Comparison of ENCODE assay signal across 12 mouse cellular contexts in the genomic region with DNA sequence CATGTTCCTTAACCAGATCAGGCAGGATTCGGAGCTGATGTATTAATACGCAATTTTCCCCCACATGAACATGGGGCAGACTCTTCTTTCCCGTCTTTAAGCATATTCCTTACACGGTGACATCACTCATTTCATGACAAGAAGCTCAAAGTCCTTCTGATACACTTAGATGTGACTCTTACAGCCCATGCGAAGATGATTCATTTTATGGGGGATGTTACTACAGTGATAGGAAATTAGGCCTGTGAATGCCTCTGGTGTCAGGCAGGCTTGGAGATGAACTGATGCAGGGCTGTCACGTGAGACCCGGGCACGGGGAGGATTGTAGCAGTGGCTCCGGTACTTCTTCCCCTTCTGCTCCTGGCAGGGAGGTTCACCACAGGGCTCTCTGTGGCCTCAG.
"Had no signal": no experiment of that assay in that cellular context is flagged by ENCODE, and none has a peak within 500 bp of the region (broad histone marks: within the 10 kb centered on the region; RNA-seq: fewer than 3 reads in every experiment).

No protein-coding gene starts in this region.

- H3K4me3 ChIP-seq: layer of hippocampus, adult 2 months; limb, embryonic 12.5 days; liver, embryonic 13.5 days; lung, embryonic 15.5 days; midbrain, embryonic 13.5 days had no signal

- DNase-seq: kidney, adult 18-20 months; kidney, postnatal 4 days; liver; liver, embryonic 13.5 days; liver, postnatal 0 days; lung, postnatal 36 days; retina, postnatal 1 day had no signal

- H3K27ac ChIP-seq: kidney, postnatal 0 days; layer of hippocampus, adult 2 months; limb, embryonic 12.5 days; liver, embryonic 13.5 days; lung, embryonic 15.5 days; midbrain, embryonic 13.5 days had no signal

- H3K36me3 ChIP-seq: limb, embryonic 12.5 days; liver, embryonic 13.5 days; lung, embryonic 15.5 days had no signal
